Mouse (Mus musculus): ENCODE results near the gene Isyna1. TPM values are rescaled to one million over a fixed set of nuclear protein-coding genes. Genes with fewer than 3 reads are reported as not detected.

Gene Isyna1
- polyA plus RNA-seq, 1 experiment from 2014 or later: 171 TPM

- WGBS: 86% methylated on average over 3 of the region's 3 CpGs
- Histone ChIP-seq H3K4me3 (ENCODE audit: low read depth, low read length) (no peak overlapping the region), H3K9ac (ENCODE audit: low read depth, low read length) (no peak overlapping the region), H3K9me3 (replicated peaks; ENCODE audit: control insufficient read depth, low read length, poor library complexity, severe bottlenecking) (no peaks in the 10 kb centered on the region), H3K27me3 (ENCODE audit: control insufficient read depth, insufficient read depth, low read depth, low read length) (no peaks in the 10 kb centered on the region), H3K36me3 (ENCODE audit: control insufficient read depth, insufficient read depth, low read length) (no peaks in the 10 kb centered on the region), H3K27ac (ENCODE audit: low read length) (no peak overlapping the region), H3K4me2 (ENCODE audit: low read length) (no peak overlapping the region), H3K4me1 (ENCODE audit: control insufficient read depth, insufficient read depth, low read length) (no peaks in the 10 kb centered on the region)
- no peak for ATAC-seq
Measured at GRCm38 (mm10) chr8:70565561-70565960, 28.6 kb upstream of the Isyna1 start.

GRCm38 (mm10) chr8:70570360-70570759, 23.8 kb upstream of the Isyna1 start:
- Histone ChIP-seq H3K36me3 (ENCODE audit: control insufficient read depth, insufficient read depth, low read length) (no peaks in the 10 kb centered on the region), H3K9me3 (replicated peaks; ENCODE audit: control insufficient read depth, low read length, poor library complexity, severe bottlenecking) (no peaks in the 10 kb centered on the region), H3K27ac (ENCODE audit: low read length) (no peak overlapping the region), H3K4me3 (ENCODE audit: low read depth, low read length) (no peak overlapping the region), H3K4me2 (ENCODE audit: low read length) (no peak overlapping the region), H3K4me1 (ENCODE audit: control insufficient read depth, insufficient read depth, low read length) (no peaks in the 10 kb centered on the region), H3K9ac (ENCODE audit: low read depth, low read length) (no peak overlapping the region), H3K27me3 (ENCODE audit: control insufficient read depth, insufficient read depth, low read depth, low read length) (no peaks in the 10 kb centered on the region)
- ATAC-seq: no peak

DNA sequence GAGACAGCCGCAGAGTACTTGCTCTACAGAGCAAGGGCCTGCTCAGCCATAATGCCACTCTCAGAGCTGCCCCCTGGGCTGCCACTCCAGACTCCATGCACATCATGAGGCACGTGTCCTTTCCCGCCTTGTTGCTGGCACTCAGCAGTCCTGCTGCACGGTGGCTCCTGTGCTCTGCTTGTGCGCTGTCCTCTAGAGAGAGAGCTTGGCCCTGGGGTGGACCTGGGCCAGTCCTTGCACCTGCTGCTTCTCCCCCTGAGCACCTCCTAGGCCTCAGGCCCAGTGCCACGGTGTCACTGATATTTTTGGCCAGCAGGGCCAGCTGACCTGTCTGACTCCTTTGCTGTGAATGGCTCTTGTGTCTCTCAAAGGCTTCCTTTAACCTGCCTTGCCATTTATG, 23.2 kb upstream of the Isyna1 start:
- Histone ChIP-seq H3K9me3 (replicated peaks; ENCODE audit: control insufficient read depth, low read length, poor library complexity, severe bottlenecking) (no peaks in the 10 kb centered on the region), H3K27me3 (ENCODE audit: control insufficient read depth, insufficient read depth, low read depth, low read length) (no peaks in the 10 kb centered on the region), H3K9ac (ENCODE audit: low read depth, low read length) (no peak overlapping the region), H3K4me1 (ENCODE audit: control insufficient read depth, insufficient read depth, low read length) (no peaks in the 10 kb centered on the region), H3K4me2 (ENCODE audit: low read length) (no peak overlapping the region), H3K4me3 (ENCODE audit: low read depth, low read length) (no peak overlapping the region), H3K36me3 (ENCODE audit: control insufficient read depth, insufficient read depth, low read length) (no peaks in the 10 kb centered on the region), H3K27ac (ENCODE audit: low read length) (no peak overlapping the region)
- ATAC-seq: peak; percentile 37; the same call in 1 of the 2 replicates
- 77% methylated on average over 6 of the region's 6 CpGs for WGBS

DNA sequence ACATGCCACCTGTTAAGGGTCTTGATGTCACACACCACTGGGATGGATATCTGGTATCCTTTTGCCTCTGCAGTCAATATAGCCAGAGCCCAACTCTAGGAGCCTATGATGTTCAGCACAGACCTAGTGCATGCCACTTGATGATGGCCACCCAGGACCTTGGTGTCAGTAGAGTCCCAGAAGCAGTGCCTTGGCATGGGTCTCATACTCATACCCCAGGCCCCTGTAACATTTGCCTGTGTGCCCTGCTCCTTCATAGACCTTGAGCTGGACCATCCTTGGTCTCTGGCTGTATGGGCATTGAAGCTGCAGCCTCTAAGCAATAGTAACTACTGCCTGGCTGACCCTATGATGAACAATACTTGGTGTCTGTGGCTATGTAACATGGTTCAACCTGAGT, 19.9 kb upstream of the Isyna1 start:
- H3K27me3 ChIP-seq (ENCODE audit: control insufficient read depth, insufficient read depth, low read depth, low read length): no peaks in the 10 kb centered on the region
- no peak for ATAC-seq
- no peak overlapping the region for H3K9ac ChIP-seq (ENCODE audit: low read depth, low read length)
- no peak overlapping the region for H3K27ac ChIP-seq (ENCODE audit: low read length)
- no peak overlapping the region for H3K4me2 ChIP-seq (ENCODE audit: low read length)
- peaks cover 7% of the 10 kb centered on the region for H3K36me3 ChIP-seq (ENCODE audit: control insufficient read depth, insufficient read depth, low read length)
- H3K9me3 ChIP-seq (replicated peaks; ENCODE audit: control insufficient read depth, low read length, poor library complexity, severe bottlenecking): no peaks in the 10 kb centered on the region
- no peaks in the 10 kb centered on the region for H3K4me1 ChIP-seq (ENCODE audit: control insufficient read depth, insufficient read depth, low read length)
- H3K4me3 ChIP-seq (ENCODE audit: low read depth, low read length): no peak overlapping the region

DNA sequence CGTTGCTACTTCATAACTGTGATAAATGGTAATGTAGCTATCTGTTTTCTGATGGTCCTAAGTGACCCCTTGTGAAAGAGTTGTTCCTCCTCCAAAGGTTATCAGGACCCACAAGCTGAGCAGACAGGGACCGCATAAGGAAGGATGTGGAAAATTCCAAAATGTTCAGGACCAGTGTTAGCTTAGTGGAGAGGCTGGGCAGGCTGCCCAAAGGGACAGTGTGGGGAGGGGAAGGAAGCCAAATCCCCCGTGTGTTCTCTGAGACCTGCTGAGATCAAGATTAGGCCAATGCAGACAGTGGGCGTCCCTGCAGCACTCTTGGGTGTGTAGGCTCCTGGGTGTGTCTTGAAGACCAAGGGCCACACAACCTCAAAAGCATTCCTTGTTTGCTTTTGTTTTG, 19.3 kb upstream of the Isyna1 start:
- H3K4me3 ChIP-seq (ENCODE audit: low read depth, low read length): no peak overlapping the region
- H3K4me1 ChIP-seq (ENCODE audit: control insufficient read depth, insufficient read depth, low read length): no peaks in the 10 kb centered on the region
- no peak for ATAC-seq
- H3K36me3 ChIP-seq (ENCODE audit: control insufficient read depth, insufficient read depth, low read length): peaks cover 8% of the 10 kb centered on the region
- no peaks in the 10 kb centered on the region for H3K27me3 ChIP-seq (ENCODE audit: control insufficient read depth, insufficient read depth, low read depth, low read length)
- 83% methylated on average over 4 of the region's 4 CpGs for WGBS
- H3K9me3 ChIP-seq (replicated peaks; ENCODE audit: control insufficient read depth, low read length, poor library complexity, severe bottlenecking): no peaks in the 10 kb centered on the region
- no peak overlapping the region for H3K9ac ChIP-seq (ENCODE audit: low read depth, low read length)
- no peak overlapping the region for H3K4me2 ChIP-seq (ENCODE audit: low read length)
- H3K27ac ChIP-seq (ENCODE audit: low read length): no peak overlapping the region

DNA sequence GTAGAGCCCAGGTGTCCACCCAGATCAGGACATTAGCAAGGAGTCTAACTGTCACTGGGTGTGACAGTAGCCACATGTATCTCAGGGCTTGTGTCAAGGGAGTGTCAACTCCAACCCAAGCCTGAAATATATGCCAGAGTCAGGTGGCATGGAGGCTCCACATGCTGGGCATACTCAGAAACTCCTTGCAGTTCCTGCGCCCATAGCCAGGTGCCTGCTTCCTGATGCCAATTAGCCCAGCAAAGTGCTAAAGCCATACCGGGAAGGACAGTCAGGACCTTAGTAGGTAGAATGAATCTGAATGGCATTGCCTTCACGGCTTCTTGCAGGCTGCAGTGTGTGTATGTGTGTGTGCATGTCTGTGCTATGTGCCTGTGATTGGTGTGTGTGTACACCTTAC, 17.0 kb upstream of the Isyna1 start:
- Histone ChIP-seq H3K4me1 (ENCODE audit: control insufficient read depth, insufficient read depth, low read length) (no peaks in the 10 kb centered on the region), H3K27ac (ENCODE audit: low read length) (no peak overlapping the region), H3K4me2 (ENCODE audit: low read length) (no peak overlapping the region), H3K9me3 (replicated peaks; ENCODE audit: control insufficient read depth, low read length, poor library complexity, severe bottlenecking) (no peaks in the 10 kb centered on the region), H3K36me3 (ENCODE audit: control insufficient read depth, insufficient read depth, low read length) (peaks cover 17% of the 10 kb centered on the region), H3K4me3 (ENCODE audit: low read depth, low read length) (no peak overlapping the region), H3K9ac (ENCODE audit: low read depth, low read length) (no peak overlapping the region), H3K27me3 (ENCODE audit: control insufficient read depth, insufficient read depth, low read depth, low read length) (no peaks in the 10 kb centered on the region)
- 95% methylated on average over 3 of the region's 3 CpGs for WGBS
- no peak for ATAC-seq

DNA sequence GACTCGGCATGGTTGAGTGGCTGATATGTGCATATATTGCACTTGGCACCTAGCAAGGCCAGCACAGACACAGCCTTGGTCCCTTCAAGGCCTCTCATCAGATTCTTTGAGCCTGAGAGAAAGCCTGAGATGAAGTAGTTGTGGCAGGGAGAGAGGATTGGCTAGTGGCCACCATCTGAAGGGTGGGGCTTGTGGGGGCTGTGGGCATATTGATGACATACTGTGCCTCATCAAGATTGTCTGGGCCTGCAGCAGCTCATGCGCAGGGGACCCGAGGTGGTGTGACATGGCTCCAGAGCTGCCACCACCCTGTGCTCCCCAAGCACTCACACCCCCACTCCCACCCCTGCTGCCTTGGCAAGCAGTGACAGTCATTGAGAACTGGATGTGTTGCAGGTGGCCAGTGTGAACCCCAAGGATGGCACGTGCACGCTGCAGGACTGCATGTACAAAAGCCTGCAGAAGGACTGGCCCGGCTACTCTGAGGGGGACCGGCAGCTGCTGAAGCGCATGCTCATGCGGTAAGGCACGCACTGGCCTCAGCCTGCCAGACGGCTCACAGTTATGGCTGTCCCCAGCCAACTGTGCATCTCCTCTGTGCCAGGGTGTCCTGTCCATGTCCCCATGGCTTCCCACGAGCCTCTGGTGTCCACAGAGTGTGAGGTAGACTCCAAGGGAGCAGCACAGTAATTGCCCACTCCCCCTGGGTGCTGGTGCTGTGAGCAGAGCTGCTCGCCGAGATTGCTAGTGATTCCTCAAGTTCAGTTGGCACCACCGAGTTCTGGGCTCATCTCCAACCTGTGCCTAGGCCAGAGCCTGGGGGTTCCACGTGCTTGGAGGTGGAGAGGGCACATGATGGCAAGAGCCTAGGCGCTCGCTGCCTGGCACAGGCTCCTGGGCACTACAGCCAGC, 10.4 kb upstream of the Isyna1 start:
- no peak for ATAC-seq
- Histone ChIP-seq H3K4me3 (ENCODE audit: low read depth, low read length) (no peak overlapping the region), H3K27me3 (ENCODE audit: control insufficient read depth, insufficient read depth, low read depth, low read length) (no peaks in the 10 kb centered on the region), H3K9ac (ENCODE audit: low read depth, low read length) (no peak overlapping the region), H3K9me3 (replicated peaks; ENCODE audit: control insufficient read depth, low read length, poor library complexity, severe bottlenecking) (no peaks in the 10 kb centered on the region), H3K36me3 (ENCODE audit: control insufficient read depth, insufficient read depth, low read length) (peaks cover 43% of the 10 kb centered on the region), H3K4me2 (ENCODE audit: low read length) (no peak overlapping the region), H3K4me1 (ENCODE audit: control insufficient read depth, insufficient read depth, low read length) (no peaks in the 10 kb centered on the region), H3K27ac (ENCODE audit: low read length) (no peak overlapping the region)
- 93% methylated on average over 18 of the region's 18 CpGs for WGBS

GRCm38 (mm10) chr8:70584606-70585257, 9.4 kb upstream of the Isyna1 start:
- Histone ChIP-seq H3K4me2 (ENCODE audit: low read length) (no peak overlapping the region), H3K4me3 (ENCODE audit: low read depth, low read length) (no peak overlapping the region), H3K9ac (ENCODE audit: low read depth, low read length) (no peak overlapping the region), H3K4me1 (ENCODE audit: control insufficient read depth, insufficient read depth, low read length) (no peaks in the 10 kb centered on the region), H3K27ac (ENCODE audit: low read length) (no peak overlapping the region), H3K36me3 (ENCODE audit: control insufficient read depth, insufficient read depth, low read length) (peaks cover 42% of the 10 kb centered on the region), H3K27me3 (ENCODE audit: control insufficient read depth, insufficient read depth, low read depth, low read length) (no peaks in the 10 kb centered on the region), H3K9me3 (replicated peaks; ENCODE audit: control insufficient read depth, low read length, poor library complexity, severe bottlenecking) (no peaks in the 10 kb centered on the region)
- ATAC-seq: peak; percentile 36; the same call in 1 of the 2 replicates
- 92% methylated on average over 9 of the region's 9 CpGs for WGBS

DNA sequence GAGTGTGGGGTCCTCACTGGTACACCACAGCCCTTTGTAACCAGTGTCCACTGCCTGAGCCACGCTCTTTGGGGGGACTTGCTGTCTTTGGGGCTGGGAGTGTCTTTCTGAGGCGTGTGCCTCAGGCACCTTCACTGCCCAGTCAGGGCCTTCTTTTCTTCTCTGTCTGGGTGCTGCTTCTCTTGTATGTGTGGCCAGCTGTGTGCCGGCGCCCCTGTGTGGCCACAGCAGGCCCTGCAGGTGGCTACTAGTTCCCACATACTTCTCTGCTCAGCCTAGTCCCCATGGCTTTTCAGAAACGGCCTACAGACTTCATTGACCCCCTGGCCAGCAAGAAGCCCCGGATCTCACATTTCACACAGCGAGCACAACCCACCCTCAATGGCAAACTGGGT, 8.9 kb upstream of the Isyna1 start:
- H3K36me3 ChIP-seq (ENCODE audit: control insufficient read depth, insufficient read depth, low read length): peaks cover 42% of the 10 kb centered on the region

More for the DNA sequence above, 8.9 kb upstream of the Isyna1 start:
- Histone ChIP-seq H3K4me1 (ENCODE audit: control insufficient read depth, insufficient read depth, low read length) (no peaks in the 10 kb centered on the region), H3K27ac (ENCODE audit: low read length) (no peak overlapping the region), H3K27me3 (ENCODE audit: control insufficient read depth, insufficient read depth, low read depth, low read length) (no peaks in the 10 kb centered on the region), H3K4me3 (ENCODE audit: low read depth, low read length) (no peak overlapping the region), H3K9ac (ENCODE audit: low read depth, low read length) (no peak overlapping the region), H3K4me2 (ENCODE audit: low read length) (no peak overlapping the region), H3K9me3 (replicated peaks; ENCODE audit: control insufficient read depth, low read length, poor library complexity, severe bottlenecking) (no peaks in the 10 kb centered on the region)
- 43% methylated on average over 7 of the region's 7 CpGs for WGBS
- ATAC-seq: peak; percentile 62
